Mouse (Mus musculus) limb, embryonic 14.5 days (tissue): ENCODE measurements around the gene Lamp3. TPM values are rescaled to one million over a fixed set of nuclear protein-coding genes. Genes with fewer than 3 reads are reported as not detected.
"Not testable (repeated sequence)": the region's sequence is repeated elsewhere in the genome, so short reads cannot be mapped to it uniquely, and the experiment has no call there.

ENCODE experiments used
- ATAC-seq: fragments of 200-750 bp; cut with Nextera tagmentation; 2 replicates; pipeline ENCODE4 v1.8.0; 2017; ENCODE audit warnings: low read depth, moderate number of reproducible peaks, moderate TSS enrichment; ENCODE audit not compliant: low FRiP score
- DNase-seq: peaks from one replicate; pipeline ENCODE4 v3.0.0-alpha.2; 2015; ENCODE audit warnings: low spot score
- H3K27ac ChIP-seq: fragments of 300-500 bp; sonication (generic); replicated peaks from 2 replicates; pipeline ENCODE4 v1.5.1; 2014; ENCODE audit warnings: low read depth, mild to moderate bottlenecking, low read length, moderate library complexity, mixed read lengths
- H3K27me3 ChIP-seq: fragments of 300-500 bp; sonication (generic); 2 replicates; pipeline ENCODE4 v1.6.1; 2014; ENCODE audit warnings: low read length, mixed read lengths; ENCODE audit not compliant: control insufficient read depth, insufficient read depth
- H3K36me3 ChIP-seq: fragments of 300-500 bp; sonication (generic); 2 replicates; pipeline ENCODE4 v1.6.1; 2014; ENCODE audit warnings: mild to moderate bottlenecking, low read length, moderate library complexity, mixed read lengths; ENCODE audit not compliant: control insufficient read depth, insufficient read depth
- H3K4me1 ChIP-seq: fragments of 300-500 bp; sonication (generic); 2 replicates; pipeline ENCODE4 v1.6.1; 2014; ENCODE audit warnings: antibody characterized with exemption, low read length, mixed read lengths; ENCODE audit not compliant: control insufficient read depth, insufficient read depth
- H3K4me2 ChIP-seq: fragments of 300-500 bp; sonication (generic); replicated peaks from 2 replicates; pipeline ENCODE4 v1.6.1; 2014; ENCODE audit warnings: low read depth, mild to moderate bottlenecking, low read length, moderate library complexity; ENCODE audit not compliant: severe bottlenecking
- H3K4me3 ChIP-seq: fragments of 300-500 bp; sonication (generic); replicated peaks from 2 replicates; pipeline ENCODE4 v1.5.1; 2014; ENCODE audit warnings: low read length
- H3K9ac ChIP-seq: fragments of 300-500 bp; sonication (generic); 2 replicates; pipeline ENCODE4 v1.6.1; 2014; ENCODE audit warnings: mild to moderate bottlenecking, low read depth, low read length, moderate library complexity; ENCODE audit not compliant: severe bottlenecking
- H3K9me3 ChIP-seq: fragments of 300-500 bp; sonication (generic); 2 replicates; pipeline ENCODE4 v1.6.1; 2016; ENCODE audit warnings: low read length; ENCODE audit not compliant: control insufficient read depth
- POLR2A ChIP-seq: fragments of 200-500 bp; IDR thresholded peaks from 2 replicates; pipeline ENCODE4 v1.8.0; 2012; ENCODE audit warnings: inconsistent platforms, mild to moderate bottlenecking, moderate library complexity, borderline replicate concordance; ENCODE audit not compliant: insufficient read depth, insufficient read length; ENCODE audit errors: extremely low read depth
- WGBS: fragments of 180-500 bp; shearing (Covaris S2); extraction: QIAGEN DNeasy Blood & Tissue Kit; methylation state at CpG from one replicate; pipeline ENCODE4 v1.1.7; 2014; 5-methylcytosine and 5-hydroxymethylcytosine counted together
- polyA plus RNA-seq, 2 experiments: library from polyadenylated mRNA; depleted of rRNA in 1 of 2; stranded (reverse) in 1 of 2; unstranded in 1 of 2; fragments of >200 nt; fragmentation: Nextera tagmentation in 1 of 2; extraction: Ambion mirVana in 1 of 2; gene quantifications; 2 replicates each; pipeline versions ENCODE4 v1.2.1 to v1.2.3; 2012 to 2014

Lamp3 gene
- polyA plus RNA-seq (2012; rRNA removed) (not detected in 2 replicates), polyA plus RNA-seq (2014; fragmentation: Nextera tagmentation; extraction: Ambion mirVana) (0.07 TPM in 1 of 2 replicates, not detected in the other)

DNA sequence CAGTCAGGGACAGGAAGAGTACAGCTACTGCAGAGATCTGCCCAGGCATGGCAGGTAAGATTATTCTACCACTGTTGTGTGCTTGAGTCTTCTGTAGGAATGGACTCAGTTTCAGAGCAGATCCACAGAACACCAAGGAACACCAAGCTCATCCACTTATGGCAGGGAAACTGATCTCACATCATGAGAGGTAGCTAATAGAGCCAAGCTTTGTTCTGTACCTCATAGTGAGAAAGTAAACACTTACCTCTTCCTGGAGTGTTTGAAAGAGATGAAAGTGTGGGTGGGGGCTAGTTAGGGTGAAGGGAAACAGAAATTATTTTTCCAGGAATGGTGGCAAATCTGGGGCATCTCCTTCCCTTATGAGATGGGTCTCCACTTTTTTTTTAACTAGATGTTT lies at the start of gene Lamp3:
TSS of gene Lamp3 (minus strand) at position 160 of the 400 bp plus-strand sequence.
- Histone ChIP-seq H3K36me3 (no peaks in the 10 kb centered on the region), H3K4me3 (no peak within 1 kb of the TSS), H3K4me1 (no peaks in the 10 kb centered on the region), H3K9ac (no peak within 1 kb of the TSS), H3K4me2 (no peak within 1 kb of the TSS), H3K27me3 (no peaks in the 10 kb centered on the region), H3K27ac (no peak within 1 kb of the TSS), H3K9me3 (no peaks in the 10 kb centered on the region)
- ATAC-seq: no peak
- DNase-seq: no peak
- TF ChIP-seq POLR2A: no peak

GRCm38 (mm10) chr16:19732896-19733295 lies 26.7 kb upstream of the Lamp3 start:
- H3K4me1 ChIP-seq: no peaks in the 10 kb centered on the region
- no peak for ATAC-seq
- DNase-seq: no peak
- H3K4me3 ChIP-seq: no peak overlapping the region
- 90% methylated on average over 1 of the region's 1 CpGs for WGBS
- no peak overlapping the region for H3K27ac ChIP-seq
- TF ChIP-seq POLR2A: no peak
- no peaks in the 10 kb centered on the region for H3K9me3 ChIP-seq
- no peak overlapping the region for H3K9ac ChIP-seq
- no peaks in the 10 kb centered on the region for H3K27me3 ChIP-seq
- H3K36me3 ChIP-seq: no peaks in the 10 kb centered on the region
- H3K4me2 ChIP-seq: no peak overlapping the region

DNA sequence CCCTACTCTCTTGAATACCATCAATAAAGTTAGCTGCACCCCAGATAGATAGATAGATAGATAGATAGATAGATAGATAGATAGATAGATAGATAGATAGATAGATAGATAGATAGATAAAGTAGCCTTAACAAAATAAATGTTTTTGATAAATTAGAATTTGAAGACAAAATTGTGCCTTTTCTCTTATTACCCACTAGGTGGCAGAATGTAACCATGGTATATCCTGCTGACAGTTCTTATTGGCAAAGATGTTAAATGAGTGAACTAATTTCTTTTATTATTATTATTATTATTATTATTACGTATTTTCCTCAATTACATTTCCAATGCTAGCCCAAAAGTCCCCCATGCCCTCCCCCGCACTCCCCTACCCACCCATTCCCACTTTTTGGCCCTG lies 18.0 kb upstream of the Lamp3 start:
- H3K27me3 ChIP-seq, H3K9ac ChIP-seq, ATAC-seq, H3K4me1 ChIP-seq, H3K9me3 ChIP-seq, H3K27ac ChIP-seq, H3K4me2 ChIP-seq, H3K36me3 ChIP-seq, H3K4me3 ChIP-seq: not testable (repeated sequence)
- WGBS: 38% methylated on average over 2 of the region's 2 CpGs
- DNase-seq: peak; percentile 30

GRCm38 (mm10) chr16:19720959-19721358 lies 14.8 kb upstream of the Lamp3 start:
- ATAC-seq (no peak), DNase-seq (no peak)
- no peak overlapping the region for H3K4me3 ChIP-seq
- no peaks in the 10 kb centered on the region for H3K36me3 ChIP-seq
- H3K4me1 ChIP-seq: no peaks in the 10 kb centered on the region
- WGBS: 47% methylated on average over 2 of the region's 2 CpGs
- TF ChIP-seq POLR2A: no peak
- no peak overlapping the region for H3K4me2 ChIP-seq
- H3K9me3 ChIP-seq: no peaks in the 10 kb centered on the region
- H3K27ac ChIP-seq: no peak overlapping the region
- no peak overlapping the region for H3K9ac ChIP-seq
- H3K27me3 ChIP-seq: no peaks in the 10 kb centered on the region

GRCm38 (mm10) chr16:19707381-19707780 lies 1.2 kb upstream of the Lamp3 start:
- 83% methylated on average over 1 of the region's 1 CpGs for WGBS
- Histone ChIP-seq H3K9ac (no peak overlapping the region), H3K27ac (no peak overlapping the region), H3K4me3 (no peak overlapping the region), H3K4me1 (no peaks in the 10 kb centered on the region), H3K36me3 (no peaks in the 10 kb centered on the region), H3K27me3 (no peaks in the 10 kb centered on the region), H3K4me2 (no peak overlapping the region), H3K9me3 (no peaks in the 10 kb centered on the region)
- ATAC-seq: no peak
- TF ChIP-seq POLR2A: no peak
- DNase-seq: no peak

- ATAC-seq (no peak), DNase-seq (no peak)
- no peaks in the 10 kb centered on the region for H3K27me3 ChIP-seq
- H3K9ac ChIP-seq: no peak overlapping the region
- H3K27ac ChIP-seq: no peak overlapping the region
- H3K4me3 ChIP-seq: no peak overlapping the region
- no peaks in the 10 kb centered on the region for H3K36me3 ChIP-seq
- TF ChIP-seq POLR2A: no peak
- no peak overlapping the region for H3K4me2 ChIP-seq
- H3K9me3 ChIP-seq: no peaks in the 10 kb centered on the region
- no peaks in the 10 kb centered on the region for H3K4me1 ChIP-seq
Measured at GRCm38 (mm10) chr16:19699207-19699606, 7.0 kb downstream of the Lamp3 start.
